Mouse (Mus musculus) gastrocnemius, adult 2 months (tissue): ENCODE data around the gene Ten1. TPM values are rescaled to one million over a fixed set of nuclear protein-coding genes. Genes with fewer than 3 reads are reported as not detected.

Experiments used
- DNase-seq: peaks from one replicate; pipeline ENCODE4 v3.0.0; 2022
- H3K27ac ChIP-seq: fragments of 200-600 bp; 2 replicates; pipeline ENCODE4 v1.8.1; 2022; ENCODE audit warnings: mild to moderate bottlenecking
- H3K4me3 ChIP-seq: fragments of 200-600 bp; 2 replicates; pipeline ENCODE4 v1.8.1; 2022; ENCODE audit warnings: mild to moderate bottlenecking, moderate library complexity
- CTCF ChIP-seq: fragments of 200-600 bp; IDR thresholded peaks from 2 replicates; pipeline ENCODE4 v1.8.1; 2022; ENCODE audit warnings: antibody characterized with exemption, mild to moderate bottlenecking, moderate library complexity
- intact Hi-C: fragments of 180-260 bp; cut with DNase I; formaldehyde crosslinking; loops from one replicate; pipeline ENCODE4 v1.15.1; 2025
- total RNA-seq, 2 experiments: library from RNA; stranded (reverse); gene quantifications; 2 replicates each; pipeline ENCODE4 v1.2.3; 2021

Gene Ten1
- total RNA-seq, 2 experiments from 2014 or later = 14.3 to 17.1 TPM

GRCm38 (mm10) chr11:116254627-116255026, 56.0 kb downstream of the Ten1 start:
- H3K27ac ChIP-seq = no peak overlapping the region
- H3K4me3 ChIP-seq = no peak overlapping the region
- TF ChIP-seq CTCF = no peak
- intact Hi-C loops = no loop called here
- no peak for DNase-seq

GRCm38 (mm10) chr11:116255090-116255981, 56.7 kb downstream of the Ten1 start:
- H3K4me3 ChIP-seq = no peak overlapping the region
- no peak for DNase-seq
- TF ChIP-seq CTCF = no peak
- H3K27ac ChIP-seq = no peak overlapping the region
- intact Hi-C loops = no loop called here

GRCm38 (mm10) chr11:116255982-116256675, 57.5 kb downstream of the Ten1 start:
- intact Hi-C loops = no loop called here
- H3K4me3 ChIP-seq = no peak overlapping the region
- no peak for DNase-seq
- H3K27ac ChIP-seq = no peak overlapping the region
- no peak for TF ChIP-seq CTCF

GRCm38 (mm10) chr11:116259461-116259860, 60.8 kb downstream of the Ten1 start:
- DNase-seq = no peak
- Histone ChIP-seq H3K4me3 (no peak overlapping the region), H3K27ac (no peak overlapping the region)
- intact Hi-C loops = no loop called here
- TF ChIP-seq CTCF = no peak

- DNase-seq = no peak
- TF ChIP-seq CTCF = no peak
- H3K27ac ChIP-seq = no peak overlapping the region
- H3K4me3 ChIP-seq = no peak overlapping the region
- intact Hi-C loops = no loop called here
Observed at GRCm38 (mm10) chr11:116260259-116260658, 61.6 kb downstream of the Ten1 start.

Other genes with a start within 250 kb of the Ten1 start
- 1 to 10 TPM; 4.2 to 4.5 TPM for gene Itgb4, start 224.1 kb upstream of the Ten1 start, total RNA-seq
- 1 to 10 TPM; 3.0 to 3.8 TPM for gene Galk1, start 186.1 kb upstream of the Ten1 start, total RNA-seq
- gene H3f3b, start 170.9 kb upstream of the Ten1 start, total RNA-seq = 10 to 100 TPM; 55.9 to 58.7 TPM
- gene Unk, start 168.5 kb upstream of the Ten1 start, total RNA-seq = 1 to 10 TPM; 7.0 to 7.4 TPM
- gene Unc13d, start 120.9 kb upstream of the Ten1 start, total RNA-seq = under 1 TPM; 0.13 to 0.50 TPM
- gene Wbp2, start 111.9 kb upstream of the Ten1 start, total RNA-seq = 10 to 100 TPM; 77.2 to 81.8 TPM
- gene Trim47, start 71.6 kb upstream of the Ten1 start, total RNA-seq = 10 to 100 TPM in 1 of 2 experiments, 1 to 10 TPM in 1; 6.0 to 12.2 TPM
- 1 to 10 TPM; 4.2 to 6.6 TPM for gene Trim65, start 67.7 kb upstream of the Ten1 start, total RNA-seq
- 10 to 100 TPM; 47.5 to 61.5 TPM for gene Mrpl38, start 60.0 kb upstream of the Ten1 start, total RNA-seq
- 10 to 100 TPM; 10.5 to 11.5 TPM for gene Fbf1, start 30.7 kb upstream of the Ten1 start, total RNA-seq
- gene Acox1, start 190 bp downstream of the Ten1 start, total RNA-seq = 100 to 1,000 TPM in 1 of 2 experiments, 10 to 100 TPM in 1; 79.8 to 118 TPM
- under 1 TPM in 1 of 2 experiments, not detected in 1; 0.14 TPM for gene Evpl, start 39.2 kb downstream of the Ten1 start, total RNA-seq
- gene Srp68, start 75.4 kb downstream of the Ten1 start, total RNA-seq = 10 to 100 TPM; 87.7 to 89.2 TPM
- gene Galr2, start 82.1 kb downstream of the Ten1 start, total RNA-seq = under 1 TPM in 1 of 2 experiments, not detected in 1; 0.33 TPM
- 100 to 1,000 TPM in 1 of 2 experiments, 10 to 100 TPM in 1; 74.1 to 106 TPM for gene Exoc7, start 108.4 kb downstream of the Ten1 start, total RNA-seq
- under 1 TPM in 1 of 2 experiments, not detected in 1; 0.14 TPM for gene Foxj1, start 136.5 kb downstream of the Ten1 start, total RNA-seq
- 10 to 100 TPM; 24.3 to 32.0 TPM for gene Rnf157, start 214.2 kb downstream of the Ten1 start, total RNA-seq
- 10 to 100 TPM; 38.7 to 50.9 TPM for gene Ubald2, start 235.2 kb downstream of the Ten1 start, total RNA-seq